Mouse (Mus musculus) testis, postnatal 10 days (tissue): ENCODE measurements around the gene Igf2r.

Experiments used
- DNase-seq: peaks from one replicate; pipeline ENCODE4 v3.0.0; 2021; ENCODE audit warnings: low spot score

The Igf2r gene

GRCm38 (mm10) chr17:12671029-12671605 is 98.3 kb downstream of the Igf2r start:
- DNase-seq = no peak

GRCm38 (mm10) chr17:12669363-12669679 is 100.1 kb downstream of the Igf2r start:
- DNase-seq = no peak

GRCm38 (mm10) chr17:12668478-12669362 is 100.7 kb downstream of the Igf2r start:
- no peak for DNase-seq

GRCm38 (mm10) chr17:12664156-12664555 is 105.3 kb downstream of the Igf2r start:
- no peak for DNase-seq

GRCm38 (mm10) chr17:12660572-12661260 is 108.7 kb downstream of the Igf2r start:
- no peak for DNase-seq

- DNase-seq = no peak
These were observed 110.2 kb downstream of the Igf2r start for GRCm38 (mm10) chr17:12659233-12659632.

GRCm38 (mm10) chr17:12658784-12659183 is 110.7 kb downstream of the Igf2r start:
- no peak for DNase-seq

GRCm38 (mm10) chr17:12655826-12656225 is 113.6 kb downstream of the Igf2r start:
- DNase-seq = no peak

- DNase-seq = no peak
These were observed 115.4 kb downstream of the Igf2r start for GRCm38 (mm10) chr17:12654061-12654460.

- DNase-seq = no peak
These were observed 116.9 kb downstream of the Igf2r start for GRCm38 (mm10) chr17:12652604-12653003.

GRCm38 (mm10) chr17:12645461-12645860 is 124.0 kb downstream of the Igf2r start:
- no peak for DNase-seq

GRCm38 (mm10) chr17:12641087-12641486 is 128.4 kb downstream of the Igf2r start:
- DNase-seq = no peak

- DNase-seq = no peak
These were observed 129.9 kb downstream of the Igf2r start for GRCm38 (mm10) chr17:12639585-12639984.

GRCm38 (mm10) chr17:12634814-12635213 is 134.7 kb downstream of the Igf2r start:
- no peak for DNase-seq
